In genomic region chr3:89963926-89964739, GRCm38 (mm10) we compare ENCODE assay signal across 8 mouse cellular contexts. TPM values are rescaled to one million over a fixed set of nuclear protein-coding genes. Genes with fewer than 3 reads are reported as not detected.
DNase-seq lines count a peak whose midpoint lies in the region; ATAC-seq and TF ChIP-seq lines count a peak whose summit lies in the region.

No protein-coding gene starts in this region.

- TF ChIP-seq CTCF in Patski (IDR thresholded peaks at IDR 0.05), result no peak
- peak; percentile 86 for TF ChIP-seq CTCF in hindbrain, postnatal 0 days (IDR thresholded peaks at IDR 0.05; ENCODE audit: low read depth)
- TF ChIP-seq CTCF in stomach, postnatal 0 days (IDR thresholded peaks at IDR 0.05; ENCODE audit: low read depth), result peak; percentile 91

- POLR2A ChIA-PET in Patski (lab: Charles Lee), result interaction anchor here (0.7 to 2.9 kb wide), 9 partner anchors 11 to 113 kb away, joined by 3 to 13 read pairs (median 3); partner anchors contain the start of gene Hax1

- intact Hi-C loops in gastrocnemius, postnatal 14 days (cut with DNase I; ENCODE audit: low total_unique reads), result no loop called here

- peak overlapping the region; percentile 73 for H3K4me2 ChIP-seq in hindbrain, postnatal 0 days (ENCODE audit: low read depth, low read length)
- H3K4me2 ChIP-seq in limb, embryonic 14.5 days (replicated peaks; ENCODE audit: low read depth, low read length, severe bottlenecking), result peak overlapping the region; percentile 98
- H3K4me2 ChIP-seq in midbrain, embryonic 13.5 days (replicated peaks), result peak overlapping the region; percentile 97
- H3K4me2 ChIP-seq in stomach, postnatal 0 days (replicated peaks; ENCODE audit: low read depth), result peak overlapping the region; percentile 97

- H3K27me3 ChIP-seq in Patski, result no peaks in the 10 kb centered on the region
- no peaks in the 10 kb centered on the region for H3K27me3 ChIP-seq in hindbrain, postnatal 0 days (ENCODE audit: insufficient read depth, low read length)
- no peaks in the 10 kb centered on the region for H3K27me3 ChIP-seq in limb, embryonic 14.5 days (ENCODE audit: control insufficient read depth, insufficient read depth, low read length)
- no peaks in the 10 kb centered on the region for H3K27me3 ChIP-seq in midbrain, embryonic 13.5 days
- H3K27me3 ChIP-seq in stomach, postnatal 0 days (ENCODE audit: control insufficient read depth, insufficient read depth, low read length), result no peaks in the 10 kb centered on the region

- peak; percentile 94 for DNase-seq in 3T3-L1 (ENCODE audit: low read depth, low spot score)
- no peak for DNase-seq in Patski (ENCODE audit: low read depth, low spot score)
- peak; percentile 59 to 60 for DNase-seq in cerebellum, postnatal 36 days
- DNase-seq in gastrocnemius, postnatal 14 days, result peak; percentile 65
- DNase-seq in hindbrain, postnatal 0 days (ENCODE audit: low spot score), result peak; percentile 87
- DNase-seq in limb, embryonic 14.5 days (ENCODE audit: low spot score), result peak; percentile 90
- peak; percentile 66 for DNase-seq in stomach, postnatal 0 days (ENCODE audit: low spot score)

- peaks cover 30% of the 10 kb centered on the region for H3K4me1 ChIP-seq in hindbrain, postnatal 0 days (ENCODE audit: insufficient read depth, low read length)
- H3K4me1 ChIP-seq in limb, embryonic 14.5 days (ENCODE audit: control insufficient read depth, insufficient read depth, low read length), result peaks cover 25% of the 10 kb centered on the region
- peaks cover 52% of the 10 kb centered on the region for H3K4me1 ChIP-seq in midbrain, embryonic 13.5 days (replicated peaks)
- H3K4me1 ChIP-seq in stomach, postnatal 0 days (replicated peaks; ENCODE audit: control insufficient read depth, insufficient read depth), result peaks cover 5% of the 10 kb centered on the region

- CTCF ChIA-PET in Patski (lab: Charles Lee), result interaction anchor here (0.8 to 3.5 kb wide), 15 partner anchors 9 to 179 kb away, joined by 3 to 44 read pairs (median 4); no protein-coding TSS in a partner anchor

- H3K9ac ChIP-seq in hindbrain, postnatal 0 days (replicated peaks; ENCODE audit: low read length), result peak overlapping the region; percentile 93
- H3K9ac ChIP-seq in limb, embryonic 14.5 days (ENCODE audit: low read depth, low read length, severe bottlenecking), result peak overlapping the region; percentile 94
- peak overlapping the region; percentile 97 for H3K9ac ChIP-seq in midbrain, embryonic 13.5 days (replicated peaks)
- H3K9ac ChIP-seq in stomach, postnatal 0 days (ENCODE audit: low read length), result peak overlapping the region; percentile 94

- ATAC-seq in Patski, result peak; percentile 45
- no peak for ATAC-seq in hindbrain, postnatal 0 days
- no peak; the same call in 1 of the 2 replicates for ATAC-seq in limb, embryonic 14.5 days (ENCODE audit: low FRiP score, low read depth)
- ATAC-seq in midbrain, embryonic 13.5 days, result no peak
- peak; percentile 22; the same call in 1 of the 2 replicates for ATAC-seq in stomach, postnatal 0 days (ENCODE audit: low FRiP score, low TSS enrichment)

- in situ Hi-C loops in Patski (cut with MboI; ENCODE audit: low pct_unique_long_range_greater_than_20kb), result no loop called here

- no peaks in the 10 kb centered on the region for H3K9me3 ChIP-seq in hindbrain, postnatal 0 days (ENCODE audit: low read length)
- no peaks in the 10 kb centered on the region for H3K9me3 ChIP-seq in limb, embryonic 14.5 days (ENCODE audit: control insufficient read depth, low read length)
- no peaks in the 10 kb centered on the region for H3K9me3 ChIP-seq in midbrain, embryonic 13.5 days
- H3K9me3 ChIP-seq in stomach, postnatal 0 days (ENCODE audit: control insufficient read depth, low read length), result no peaks in the 10 kb centered on the region

- 28% methylated on average over 22 of the region's 22 CpGs for WGBS in hindbrain, postnatal 0 days
- 32% methylated on average over 22 of the region's 22 CpGs for WGBS in limb, embryonic 14.5 days
- WGBS in midbrain, embryonic 13.5 days, result 36% methylated on average over 22 of the region's 22 CpGs
- WGBS in stomach, postnatal 0 days, result 23% methylated on average over 22 of the region's 22 CpGs

- peak overlapping the region; percentile 96 for H3K4me3 ChIP-seq in hindbrain, postnatal 0 days (ENCODE audit: low read length)
- H3K4me3 ChIP-seq in limb, embryonic 14.5 days (replicated peaks; ENCODE audit: low read length), result peak overlapping the region; percentile 86
- peak overlapping the region; percentile 93 for H3K4me3 ChIP-seq in midbrain, embryonic 13.5 days (replicated peaks)
- H3K4me3 ChIP-seq in stomach, postnatal 0 days (ENCODE audit: low read depth, low read length), result peak overlapping the region; percentile 79

- H3K36me3 ChIP-seq in hindbrain, postnatal 0 days (ENCODE audit: insufficient read depth, low read length), result no peaks in the 10 kb centered on the region
- H3K36me3 ChIP-seq in limb, embryonic 14.5 days (ENCODE audit: control insufficient read depth, insufficient read depth, low read length), result peaks cover 3% of the 10 kb centered on the region
- H3K36me3 ChIP-seq in midbrain, embryonic 13.5 days, result no peaks in the 10 kb centered on the region
- no peaks in the 10 kb centered on the region for H3K36me3 ChIP-seq in stomach, postnatal 0 days (ENCODE audit: control insufficient read depth, insufficient read depth, low read length)

- no peak for TF ChIP-seq POLR2A in limb, embryonic 14.5 days (IDR thresholded peaks at IDR 0.05; ENCODE audit: borderline replicate concordance, extremely low read depth, insufficient read depth, insufficient read length)

- peak overlapping the region; percentile 94 for H3K27ac ChIP-seq in hindbrain, postnatal 0 days
- peak overlapping the region; percentile 90 for H3K27ac ChIP-seq in limb, embryonic 14.5 days (replicated peaks; ENCODE audit: low read depth, low read length)
- H3K27ac ChIP-seq in midbrain, embryonic 13.5 days, result peak overlapping the region; percentile 94
- H3K27ac ChIP-seq in stomach, postnatal 0 days (replicated peaks), result peak overlapping the region; percentile 98

- no peak for TF ChIP-seq EP300 in stomach, postnatal 0 days (optimal IDR thresholded peaks at IDR 0.05)

RNA-seq across cellular contexts. Expression of gene Atp8b2, which starts 0.8 kb away (rescaled TPM):
- polyA plus RNA-seq in Patski (2021), result 52.0 TPM
- total RNA-seq in gastrocnemius, postnatal 14 days (2021), result 10 to 100 TPM; 20.6 to 28.7 TPM
- 63.0 and 83.5 TPM in 2 replicates for total RNA-seq in hindbrain, postnatal 0 days (2014; rRNA removed)
- 9.8 and 10.9 TPM in 2 replicates for polyA plus RNA-seq in hindbrain, postnatal 0 days (2015; fragmentation: Nextera tagmentation; extraction: Ambion mirVana)
- 88.4 and 110 TPM in 2 replicates for polyA plus RNA-seq in limb, embryonic 14.5 days (2012; rRNA removed)
- polyA plus RNA-seq in limb, embryonic 14.5 days (2014; fragmentation: Nextera tagmentation; extraction: Ambion mirVana), result 20.5 and 24.6 TPM in 2 replicates
- 11.7 and 12.6 TPM in 2 replicates for polyA plus RNA-seq in midbrain, embryonic 13.5 days (2015; fragmentation: Nextera tagmentation; extraction: Ambion mirVana)
- polyA plus RNA-seq in stomach, postnatal 0 days (2015; fragmentation: Nextera tagmentation; extraction: Ambion mirVana), result 4.2 and 5.0 TPM in 2 replicates

RNA-seq across cellular contexts. Expression of gene Hax1, which starts 34.4 kb away (rescaled TPM):
- 205 TPM for polyA plus RNA-seq in Patski (2021)
- total RNA-seq in gastrocnemius, postnatal 14 days (2021), result 10 to 100 TPM; 45.2 to 50.2 TPM
- total RNA-seq in hindbrain, postnatal 0 days (2014; rRNA removed), result 41.6 and 43.7 TPM in 2 replicates
- 74.1 and 81.6 TPM in 2 replicates for polyA plus RNA-seq in hindbrain, postnatal 0 days (2015; fragmentation: Nextera tagmentation; extraction: Ambion mirVana)
- 110 and 121 TPM in 2 replicates for polyA plus RNA-seq in limb, embryonic 14.5 days (2012; rRNA removed)
- 135 and 139 TPM in 2 replicates for polyA plus RNA-seq in limb, embryonic 14.5 days (2014; fragmentation: Nextera tagmentation; extraction: Ambion mirVana)
- 139 and 148 TPM in 2 replicates for polyA plus RNA-seq in midbrain, embryonic 13.5 days (2015; fragmentation: Nextera tagmentation; extraction: Ambion mirVana)
- 73.6 and 77.7 TPM in 2 replicates for polyA plus RNA-seq in stomach, postnatal 0 days (2015; fragmentation: Nextera tagmentation; extraction: Ambion mirVana)

RNA-seq across cellular contexts. Expression of gene Il6ra, which starts 51.1 kb away (rescaled TPM):
- polyA plus RNA-seq in Patski (2021), result 2.6 TPM
- 1 to 10 TPM; 2.4 to 8.7 TPM for total RNA-seq in gastrocnemius, postnatal 14 days (2021)
- total RNA-seq in hindbrain, postnatal 0 days (2014; rRNA removed), result 0.68 and 1.8 TPM in 2 replicates
- polyA plus RNA-seq in hindbrain, postnatal 0 days (2015; fragmentation: Nextera tagmentation; extraction: Ambion mirVana), result 2.1 and 2.4 TPM in 2 replicates
- polyA plus RNA-seq in limb, embryonic 14.5 days (2012; rRNA removed), result 1.1 and 1.2 TPM in 2 replicates
- polyA plus RNA-seq in limb, embryonic 14.5 days (2014; fragmentation: Nextera tagmentation; extraction: Ambion mirVana), result 1.3 and 1.5 TPM in 2 replicates
- polyA plus RNA-seq in midbrain, embryonic 13.5 days (2015; fragmentation: Nextera tagmentation; extraction: Ambion mirVana), result 0.44 and 0.46 TPM in 2 replicates
- 4.3 and 4.5 TPM in 2 replicates for polyA plus RNA-seq in stomach, postnatal 0 days (2015; fragmentation: Nextera tagmentation; extraction: Ambion mirVana)

Comparison
In these comparisons a context has a peak if more than half of its experiments do, and no peak if none do; other contexts are left out.
1. ATAC-seq: peak in Patski (single experiment) and stomach, postnatal 0 days (single experiment); none in hindbrain, postnatal 0 days (single experiment), limb, embryonic 14.5 days (single experiment) and midbrain, embryonic 13.5 days (single experiment).
2. Peak in every context shown above with its lines, with median percentiles within 50 percentile points of each other: H3K27ac ChIP-seq, H3K4me2 ChIP-seq, H3K4me3 ChIP-seq and H3K9ac ChIP-seq.